Mouse (Mus musculus) ES-E14 (cell line): ENCODE measurements around the gene Rbfox2.

Source experiments
- CHD2 ChIP-seq: IDR thresholded peaks from 2 replicates; pipeline ENCODE4 v1.6.1; 2014; ENCODE audit warnings: mild to moderate bottlenecking, low read depth, low read length, inconsistent platforms
- MAFK ChIP-seq: IDR thresholded peaks from 2 replicates; pipeline ENCODE4 v1.6.1; 2014; ENCODE audit warnings: mild to moderate bottlenecking, low read depth, low read length, inconsistent platforms; ENCODE audit not compliant: insufficient read depth
- ZC3H11A ChIP-seq: IDR thresholded peaks from 2 replicates; pipeline ENCODE4 v1.6.1; 2012; ENCODE audit warnings: low read depth, mild to moderate bottlenecking, inconsistent platforms, low read length, borderline replicate concordance
- ZNF384 ChIP-seq: IDR thresholded peaks from 2 replicates; pipeline ENCODE4 v1.6.1; 2012; ENCODE audit warnings: low read depth, low read length, inconsistent platforms

- TF ChIP-seq ZNF384 (no peak), ZC3H11A (no peak), CHD2 (no peak), MAFK (no peak)
Observed at GRCm38 (mm10) chr15:77344127-77345125, 37.6 kb upstream of the Rbfox2 start.
